Mouse (Mus musculus) cortical plate, adult 2 months (tissue): ENCODE data around the gene Nelfb.

Experiments used
- CTCF ChIP-seq: fragments of 200-500 bp; IDR thresholded peaks from 2 replicates; pipeline ENCODE4 v1.5.1; 2011; ENCODE audit warnings: mild to moderate bottlenecking, control low read depth, low read length; ENCODE audit not compliant: insufficient read depth; ENCODE audit errors: extremely low read depth
- POLR2A ChIP-seq: fragments of 200-500 bp; IDR thresholded peaks from 2 replicates; pipeline ENCODE4 v1.6.1; 2011; ENCODE audit warnings: mild to moderate bottlenecking, low read length, control low read depth; ENCODE audit not compliant: insufficient read depth; ENCODE audit errors: extremely low read depth

GRCm38 (mm10) chr2:25238106-25238505 lies 26.8 kb upstream of the Nelfb start:
- TF ChIP-seq CTCF (no peak), POLR2A (no peak)
